Mouse (Mus musculus) cerebellum, adult 2 months (tissue): ENCODE results near the gene Ube2j2. TPM values are rescaled to one million over a fixed set of nuclear protein-coding genes. Genes with fewer than 3 reads are reported as not detected.

ENCODE experiments used
- DNase-seq, 2 experiments: peaks; one replicate each; pipeline ENCODE4 v3.0.0; 2021
- H3K27ac ChIP-seq: fragments of 200-500 bp; 2 replicates; pipeline ENCODE4 v1.5.1; 2012; ENCODE audit warnings: low read length, control low read depth, inconsistent platforms; ENCODE audit not compliant: insufficient read depth
- H3K27me3 ChIP-seq: fragments of 200-500 bp; 2 replicates; pipeline ENCODE4 v1.6.1; 2012; ENCODE audit warnings: inconsistent platforms, mild to moderate bottlenecking, low read length, moderate library complexity; ENCODE audit not compliant: control insufficient read depth, insufficient read depth
- H3K4me1 ChIP-seq: fragments of 200-500 bp; 2 replicates; pipeline ENCODE4 v1.6.1; 2011; ENCODE audit warnings: low read length; ENCODE audit not compliant: control insufficient read depth, insufficient read depth
- H3K4me3 ChIP-seq: fragments of 200-500 bp; replicated peaks from 2 replicates; pipeline ENCODE3; 2011; ENCODE audit warnings: mild to moderate bottlenecking, low read depth, low read length, control low read depth; ENCODE audit not compliant: insufficient read depth
- CTCF ChIP-seq: fragments of 200-500 bp; IDR thresholded peaks from 2 replicates; pipeline ENCODE4 v1.5.1; 2011; ENCODE audit warnings: low read depth, mild to moderate bottlenecking, control low read depth, low read length, moderate library complexity, borderline replicate concordance; ENCODE audit not compliant: insufficient read depth
- POLR2A ChIP-seq: fragments of 200-500 bp; IDR thresholded peaks from 2 replicates; pipeline ENCODE4 v1.6.1; 2011; ENCODE audit warnings: low read length, control low read depth, borderline replicate concordance; ENCODE audit not compliant: insufficient read depth
- WGBS: fragments of 180-500 bp; shearing (Covaris S2); methylation state at CpG from one replicate; pipeline ENCODE4 v1.1.7; 2018; 5-methylcytosine and 5-hydroxymethylcytosine counted together
- polyA plus RNA-seq: library from polyadenylated mRNA; depleted of rRNA; stranded (reverse); fragments of >200 nt; gene quantifications from 2 replicates; pipeline ENCODE4 v1.2.3, GENCODE M21; 2012; rRNA removed

The Ube2j2 gene
- 78.4 and 83.8 TPM in 2 replicates for polyA plus RNA-seq

- H3K27me3 ChIP-seq: no peaks in the 10 kb centered on the region
- H3K27ac ChIP-seq: peak within 1 kb of the TSS; percentile 93
- WGBS: under 1% methylated on average over 79 of the region's 85 CpGs
These were observed at the start of gene Ube2j2 for GRCm38 (mm10) chr4:155943534-155944249. Ube2j2 (plus strand) TSS chr4:155943831.

GRCm38 (mm10) chr4:155894311-155894881, 49.2 kb upstream of the Ube2j2 start:
- H3K27me3 ChIP-seq: no peaks in the 10 kb centered on the region
- WGBS: 2% methylated on average over 8 of the region's 8 CpGs
- H3K27ac ChIP-seq: peak overlapping the region; percentile 94
- peak; percentile 43 to 60 for DNase-seq
- peak overlapping the region; percentile 83 for H3K4me3 ChIP-seq
- peaks cover 33% of the 10 kb centered on the region for H3K4me1 ChIP-seq
- TF ChIP-seq CTCF (no peak), POLR2A (no peak)

More at GRCm38 (mm10) chr4:155943534-155944249, at the start of gene Ube2j2:
- peak within 1 kb of the TSS; percentile 94 for H3K4me3 ChIP-seq
- DNase-seq: peak; percentile 98 to 100
- no peak for TF ChIP-seq CTCF
- peak; percentile 84; the same call in 1 of the 2 replicates for TF ChIP-seq POLR2A
- peaks cover 11% of the 10 kb centered on the region for H3K4me1 ChIP-seq

DNA sequence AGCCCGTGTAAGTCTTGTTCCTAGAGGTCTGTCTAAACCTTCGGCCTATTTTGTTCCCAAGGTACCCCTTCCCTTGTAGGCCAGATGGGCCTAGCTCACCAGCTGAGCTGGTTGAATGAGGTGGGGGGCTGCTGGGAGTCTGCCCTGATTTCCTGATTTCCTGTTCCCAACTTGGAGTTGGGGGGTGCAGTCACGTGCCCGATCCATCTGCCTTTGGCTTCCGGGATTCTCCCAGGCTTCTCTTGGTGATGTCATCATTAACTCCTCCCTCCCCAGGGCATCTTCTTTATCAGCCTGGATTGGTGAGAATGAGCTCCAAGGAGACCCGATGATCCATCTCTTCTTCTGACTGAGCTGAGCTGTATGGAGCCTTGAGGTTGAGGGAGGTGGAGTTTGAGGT, 48.4 kb upstream of the Ube2j2 start:
- peak overlapping the region; percentile 83 for H3K4me3 ChIP-seq
- DNase-seq: peak; percentile 78 to 85
- peaks cover 37% of the 10 kb centered on the region for H3K4me1 ChIP-seq
- peak overlapping the region; percentile 94 for H3K27ac ChIP-seq
- TF ChIP-seq POLR2A (no peak; the same call in 1 of the 2 replicates), CTCF (no peak)
- H3K27me3 ChIP-seq: no peaks in the 10 kb centered on the region
- 3% methylated on average over 6 of the region's 6 CpGs for WGBS

- peak in 1 of 2 experiments; percentile 13 for DNase-seq
- Histone ChIP-seq H3K4me1 (peaks cover 39% of the 10 kb centered on the region), H3K27ac (peak overlapping the region; percentile 94), H3K4me3 (peak overlapping the region; percentile 83), H3K27me3 (no peaks in the 10 kb centered on the region)
- TF ChIP-seq POLR2A: no peak
- TF ChIP-seq CTCF: no peak
- WGBS: 84% methylated on average over 4 of the region's 4 CpGs
These were observed 47.8 kb upstream of the Ube2j2 start for GRCm38 (mm10) chr4:155895826-155896225.

- no peak overlapping the region for H3K27ac ChIP-seq
- no peaks in the 10 kb centered on the region for H3K27me3 ChIP-seq
- peak in 1 of 2 experiments; percentile 13 for DNase-seq
- no peak for TF ChIP-seq POLR2A
- WGBS: 95% methylated on average over 12 of the region's 12 CpGs
- H3K4me1 ChIP-seq: peaks cover 44% of the 10 kb centered on the region
- no peak overlapping the region for H3K4me3 ChIP-seq
These were observed 47.2 kb upstream of the Ube2j2 start for GRCm38 (mm10) chr4:155896461-155896860.

GRCm38 (mm10) chr4:155898318-155898717, 45.3 kb upstream of the Ube2j2 start:
- Histone ChIP-seq H3K27ac (no peak overlapping the region), H3K4me1 (peaks cover 42% of the 10 kb centered on the region), H3K27me3 (no peaks in the 10 kb centered on the region), H3K4me3 (no peak overlapping the region)
- peak in 1 of 2 experiments; percentile 10 for DNase-seq
- TF ChIP-seq CTCF: no peak
- no peak for TF ChIP-seq POLR2A
- 37% methylated on average over 2 of the region's 2 CpGs for WGBS

DNA sequence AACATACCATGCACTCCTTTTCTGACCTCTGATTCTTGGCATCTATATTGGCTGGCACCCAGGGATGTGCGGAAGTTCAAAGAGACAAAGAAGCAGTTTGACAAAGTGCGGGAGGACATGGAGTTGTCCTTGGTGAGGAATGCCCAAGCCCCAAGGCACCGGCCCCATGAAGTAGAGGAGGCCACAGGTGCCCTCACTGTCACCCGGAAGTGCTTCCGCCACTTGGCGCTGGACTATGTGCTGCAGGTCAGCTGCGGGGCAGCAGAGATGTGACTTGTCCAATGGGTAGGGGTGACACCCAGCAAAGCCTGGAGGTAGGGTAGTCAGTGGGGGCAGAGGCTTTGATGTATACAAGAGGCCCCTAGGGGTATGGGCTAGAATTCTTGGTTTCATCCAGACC, 44.3 kb upstream of the Ube2j2 start:
- WGBS: 82% methylated on average over 7 of the region's 7 CpGs
- TF ChIP-seq POLR2A: no peak
- no peak for TF ChIP-seq CTCF
- DNase-seq: peak in 1 of 2 experiments; percentile 8

DNA sequence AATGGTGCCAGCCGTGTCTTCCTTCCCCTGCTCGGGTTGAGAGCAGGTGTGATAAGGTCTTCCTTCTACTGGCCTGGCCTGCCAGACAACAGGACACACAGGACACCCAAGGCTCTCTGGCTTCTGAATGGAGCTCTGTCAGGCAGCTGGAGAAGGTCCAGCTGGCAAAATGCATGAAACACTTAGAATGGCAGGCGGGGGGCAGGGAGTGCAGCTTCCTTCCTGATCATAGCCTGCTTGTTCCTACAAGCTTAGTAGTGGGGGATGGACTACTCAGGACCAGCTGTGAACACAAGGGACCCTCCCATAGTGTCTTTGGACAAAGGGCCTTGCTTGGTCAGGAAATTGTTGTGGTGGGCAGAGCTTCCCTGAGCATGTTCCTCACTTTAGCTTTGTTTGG, 42.4 kb upstream of the Ube2j2 start:
- 7% methylated on average over 3 of the region's 3 CpGs for WGBS
- H3K27ac ChIP-seq: no peak overlapping the region
- TF ChIP-seq CTCF (no peak), POLR2A (no peak)

More for the DNA sequence above, 44.3 kb upstream of the Ube2j2 start:
- no peak overlapping the region for H3K27ac ChIP-seq
- H3K4me1 ChIP-seq: peaks cover 33% of the 10 kb centered on the region
- H3K4me3 ChIP-seq: no peak overlapping the region
- no peaks in the 10 kb centered on the region for H3K27me3 ChIP-seq

More for the DNA sequence above, 42.4 kb upstream of the Ube2j2 start:
- H3K4me3 ChIP-seq: no peak overlapping the region
- DNase-seq: peak; percentile 23 to 55
- peaks cover 26% of the 10 kb centered on the region for H3K4me1 ChIP-seq
- H3K27me3 ChIP-seq: no peaks in the 10 kb centered on the region
